Mouse (Mus musculus): ENCODE data around the gene Lipt2.

Gene Lipt2

GRCm38 (mm10) chr7:100170756-100171155 is 11.7 kb downstream of the Lipt2 start:
- DNase-seq (ENCODE audit: low read depth, low spot score) = no peak

- peak; percentile 24 for DNase-seq (ENCODE audit: low read depth, low spot score)
Observed at GRCm38 (mm10) chr7:100176269-100176668, 17.2 kb downstream of the Lipt2 start, which contains the start of gene Kcne3. Kcne3 (plus strand) TSS chr7:100176502.

GRCm38 (mm10) chr7:100178016-100178890 is 19.2 kb downstream of the Lipt2 start:
- DNase-seq (ENCODE audit: low read depth, low spot score) = no peak

GRCm38 (mm10) chr7:100178891-100179233 is 19.8 kb downstream of the Lipt2 start:
- DNase-seq (ENCODE audit: low read depth, low spot score) = no peak

GRCm38 (mm10) chr7:100179394-100179793 is 20.3 kb downstream of the Lipt2 start:
- no peak for DNase-seq (ENCODE audit: low read depth, low spot score)

- DNase-seq (ENCODE audit: low read depth, low spot score) = no peak
Observed at GRCm38 (mm10) chr7:100179836-100180407, 20.8 kb downstream of the Lipt2 start.

GRCm38 (mm10) chr7:100181176-100181575 is 22.1 kb downstream of the Lipt2 start:
- no peak for DNase-seq (ENCODE audit: low read depth, low spot score)

- no peak for DNase-seq (ENCODE audit: low read depth, low spot score)
Observed at GRCm38 (mm10) chr7:100181614-100182013, 22.5 kb downstream of the Lipt2 start.

GRCm38 (mm10) chr7:100182388-100182787 is 23.3 kb downstream of the Lipt2 start:
- DNase-seq (ENCODE audit: low read depth, low spot score) = no peak

- DNase-seq (ENCODE audit: low read depth, low spot score) = peak; percentile 56
Observed at GRCm38 (mm10) chr7:100187601-100188000, 28.5 kb downstream of the Lipt2 start.

- DNase-seq (ENCODE audit: low read depth, low spot score) = no peak
Observed at GRCm38 (mm10) chr7:100190167-100190566, 31.1 kb downstream of the Lipt2 start.

- peak; percentile 64 for DNase-seq (ENCODE audit: low read depth, low spot score)
Observed at GRCm38 (mm10) chr7:100190778-100191177, 31.7 kb downstream of the Lipt2 start.

GRCm38 (mm10) chr7:100201191-100201590 is 42.1 kb downstream of the Lipt2 start:
- DNase-seq (ENCODE audit: low read depth, low spot score) = no peak

- DNase-seq (ENCODE audit: low read depth, low spot score) = no peak
Observed at GRCm38 (mm10) chr7:100203616-100204015, 44.5 kb downstream of the Lipt2 start.

- no peak for DNase-seq (ENCODE audit: low read depth, low spot score)
Observed at GRCm38 (mm10) chr7:100204871-100205270, 45.8 kb downstream of the Lipt2 start.

GRCm38 (mm10) chr7:100206144-100206543 is 47.1 kb downstream of the Lipt2 start:
- DNase-seq (ENCODE audit: low read depth, low spot score) = no peak

GRCm38 (mm10) chr7:100207886-100208285 is 48.8 kb downstream of the Lipt2 start:
- DNase-seq (ENCODE audit: low read depth, low spot score) = no peak

Measured in A20 (cell line).